ENCODE assay signal across 8 mouse cellular contexts in genomic region chr3:115714049-115714435, GRCm38 (mm10). TPM values are rescaled to one million over a fixed set of nuclear protein-coding genes. Genes with fewer than 3 reads are reported as not detected.
DNase-seq lines count a peak whose midpoint lies in the region; ATAC-seq and TF ChIP-seq lines count a peak whose summit lies in the region.

No protein-coding gene starts in this region.

- peak overlapping the region; percentile 64 for H3K4me2 ChIP-seq in heart, embryonic 15.5 days
- H3K4me2 ChIP-seq in liver, postnatal 0 days (ENCODE audit: low read depth, low read length): peak overlapping the region; percentile 93

- H3K36me3 ChIP-seq in liver, adult 2 months (ENCODE audit: control insufficient read depth, insufficient read depth, low read length): peaks cover 6% of the 10 kb centered on the region; the same call in 1 of the 2 replicates
- H3K36me3 ChIP-seq in heart, embryonic 15.5 days: peaks cover 14% of the 10 kb centered on the region; the same call in 1 of the 2 replicates
- peaks cover 10% of the 10 kb centered on the region for H3K36me3 ChIP-seq in liver, postnatal 0 days (replicated peaks; ENCODE audit: insufficient read depth, low read length)

- H3K27me3 ChIP-seq in liver, adult 2 months (ENCODE audit: control insufficient read depth, insufficient read depth, low read length): no peaks in the 10 kb centered on the region
- H3K27me3 ChIP-seq in heart, embryonic 15.5 days: no peaks in the 10 kb centered on the region
- no peaks in the 10 kb centered on the region for H3K27me3 ChIP-seq in liver, postnatal 0 days (ENCODE audit: insufficient read depth, low read length)

- peaks cover 19% of the 10 kb centered on the region for H3K4me1 ChIP-seq in liver, adult 2 months (ENCODE audit: control insufficient read depth, insufficient read depth, low read length)
- H3K4me1 ChIP-seq in brown adipose tissue, adult 24 weeks (ENCODE audit: control insufficient read depth, insufficient read depth, insufficient read length, low read length): no peaks in the 10 kb centered on the region
- peaks cover 41% of the 10 kb centered on the region for H3K4me1 ChIP-seq in heart, embryonic 15.5 days (replicated peaks)
- peaks cover 10% of the 10 kb centered on the region for H3K4me1 ChIP-seq in liver, postnatal 0 days (ENCODE audit: insufficient read depth)

- ATAC-seq in heart, embryonic 15.5 days (replicated peaks; ENCODE audit: insufficient number of reproducible peaks, insufficient read depth, low FRiP score, low read depth): no peak
- ATAC-seq in liver, postnatal 0 days: no peak

- H3K27ac ChIP-seq in liver, adult 2 months (replicated peaks; ENCODE audit: insufficient read depth, low read depth, low read length): peak overlapping the region; percentile 92
- H3K27ac ChIP-seq in brown adipose tissue, adult 24 weeks (replicated peaks; ENCODE audit: low read depth, low read length): peak overlapping the region; percentile 100
- peak overlapping the region; percentile 94 for H3K27ac ChIP-seq in heart, embryonic 15.5 days
- H3K27ac ChIP-seq in liver, postnatal 0 days (ENCODE audit: low read depth): peak overlapping the region; percentile 75

- no peak for TF ChIP-seq POLR2A in liver, adult 2 months (IDR thresholded peaks at IDR 0.05; ENCODE audit: extremely low read depth, insufficient read depth, low read length)

- peaks cover 17% of the 10 kb centered on the region; the same call in 1 of the 2 replicates for H3K79me2 ChIP-seq in liver, adult 2 months (ENCODE audit: control insufficient read depth, insufficient read depth, low read length)

- H3K9me3 ChIP-seq in heart, embryonic 15.5 days (replicated peaks): no peaks in the 10 kb centered on the region
- no peaks in the 10 kb centered on the region for H3K9me3 ChIP-seq in liver, postnatal 0 days (ENCODE audit: low read length)

- H3K4me3 ChIP-seq in liver, adult 2 months (ENCODE audit: insufficient read depth, low read depth, low read length): peak overlapping the region; percentile 89
- peak overlapping the region; percentile 95 for H3K4me3 ChIP-seq in brown adipose tissue, adult 24 weeks (ENCODE audit: insufficient read depth, low read depth, low read length)
- H3K4me3 ChIP-seq in heart, embryonic 15.5 days: peak overlapping the region; percentile 79
- peak overlapping the region; percentile 57 for H3K4me3 ChIP-seq in liver, postnatal 0 days (ENCODE audit: low read depth, low read length)

- WGBS in liver, adult 2 months: 4% methylated on average over 5 of the region's 5 CpGs
- WGBS in heart, embryonic 15.5 days: 1% methylated on average over 5 of the region's 5 CpGs
- WGBS in liver, postnatal 0 days (ENCODE audit: insufficient replicate concordance): 2% methylated on average over 5 of the region's 5 CpGs

- no peak for TF ChIP-seq EP300 in liver, postnatal 0 days (IDR thresholded peaks at IDR 0.05; ENCODE audit: low read depth)

- peak; percentile 73 for DNase-seq in liver, adult 2 months (ENCODE audit: extremely low read depth, low read depth, low spot score)
- DNase-seq in liver: no peak
- DNase-seq in liver, postnatal 0 days: no peak
- DNase-seq in right cerebral cortex, postnatal 25 days: no peak
- DNase-seq in layer of hippocampus, adult 11-12 months (ENCODE audit: low spot score): no peak
- no peak for DNase-seq in frontal cortex, postnatal 14 days (ENCODE audit: low spot score in 2 of 2)

- no peak for TF ChIP-seq CTCF in liver, adult 2 months (IDR thresholded peaks at IDR 0.05; ENCODE audit: low read depth, low read length)
- no peak for TF ChIP-seq CTCF in liver, postnatal 0 days (IDR thresholded peaks at IDR 0.05; ENCODE audit: low read depth)

- peak overlapping the region; percentile 72 for H3K9ac ChIP-seq in liver, adult 2 months (ENCODE audit: low read depth, low read length)
- H3K9ac ChIP-seq in heart, embryonic 15.5 days: peak overlapping the region; percentile 73
- H3K9ac ChIP-seq in liver, postnatal 0 days (replicated peaks): peak overlapping the region; percentile 51

RNA-seq across cellular contexts. Expression of gene S1pr1, which starts 0.8 kb away (rescaled TPM):
- total RNA-seq in liver, adult 2 months (2014; rRNA removed): 21.5 and 35.2 TPM in 2 replicates
- 77.7 and 95.7 TPM in 2 replicates for polyA plus RNA-seq in liver, adult 2 months (2012; rRNA removed)
- 23.1 and 29.4 TPM in 2 replicates for polyA plus RNA-seq in brown adipose tissue, adult 24 weeks (2012; ENCODE audit: insufficient read depth, insufficient read length, missing spikeins)
- 75.5 and 85.4 TPM in 2 replicates for polyA plus RNA-seq in heart, embryonic 15.5 days (2015; fragmentation: Nextera tagmentation; extraction: Ambion mirVana)
- 10.3 and 11.1 TPM in 2 replicates for polyA plus RNA-seq in liver, postnatal 0 days (2015; fragmentation: Nextera tagmentation; extraction: Ambion mirVana)
